Mouse (Mus musculus) neutrophil, adult 5-6 weeks (primary cell): ENCODE results near the gene Ppy. TPM values are rescaled to one million over a fixed set of nuclear protein-coding genes. Genes with fewer than 3 reads are reported as not detected.
A peak's percentile ranks its signal among the peaks of the same experiment; 100 is the strongest.

Source experiments
- ATAC-seq: fragments of 151-379, 151-347 bp; 2 replicates; pipeline ENCODE4 v1.8.0; 2017; ENCODE audit warnings: mild to moderate bottlenecking, moderate TSS enrichment; ENCODE audit not compliant: insufficient number of reproducible peaks, poor library complexity, low FRiP score, severe bottlenecking; ENCODE audit errors: extremely low read depth
- total RNA-seq: library from RNA; stranded (forward); fragments of 200-1000 nt; gene quantifications from 2 replicates; pipeline ENCODE4 v1.2.3, GENCODE M21; 2017

Ppy gene
- not detected in 2 replicates for total RNA-seq

DNA sequence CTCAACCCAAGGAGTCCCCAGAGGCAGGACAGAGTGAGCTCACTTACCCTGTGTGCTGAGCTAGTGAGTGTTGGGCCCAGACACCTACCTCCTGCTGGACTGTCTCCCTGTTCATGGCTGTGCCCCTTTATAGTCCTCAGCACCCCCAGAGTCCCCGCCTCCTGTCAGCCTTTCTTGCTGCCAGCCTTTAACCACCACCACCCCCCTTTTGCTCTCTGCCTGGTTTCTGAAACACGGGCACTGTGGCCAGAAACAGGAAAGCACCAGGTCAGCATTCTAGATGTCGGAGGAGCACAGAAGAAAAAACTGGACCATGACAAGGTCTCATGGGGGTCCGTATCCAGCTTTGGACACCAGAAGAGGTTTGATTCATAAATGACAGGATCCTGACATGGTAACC, at the start of gene Ppy:
Gene Ppy (minus strand): TSS at position 101 of the 400 bp plus-strand sequence.
- no peak for ATAC-seq

DNA sequence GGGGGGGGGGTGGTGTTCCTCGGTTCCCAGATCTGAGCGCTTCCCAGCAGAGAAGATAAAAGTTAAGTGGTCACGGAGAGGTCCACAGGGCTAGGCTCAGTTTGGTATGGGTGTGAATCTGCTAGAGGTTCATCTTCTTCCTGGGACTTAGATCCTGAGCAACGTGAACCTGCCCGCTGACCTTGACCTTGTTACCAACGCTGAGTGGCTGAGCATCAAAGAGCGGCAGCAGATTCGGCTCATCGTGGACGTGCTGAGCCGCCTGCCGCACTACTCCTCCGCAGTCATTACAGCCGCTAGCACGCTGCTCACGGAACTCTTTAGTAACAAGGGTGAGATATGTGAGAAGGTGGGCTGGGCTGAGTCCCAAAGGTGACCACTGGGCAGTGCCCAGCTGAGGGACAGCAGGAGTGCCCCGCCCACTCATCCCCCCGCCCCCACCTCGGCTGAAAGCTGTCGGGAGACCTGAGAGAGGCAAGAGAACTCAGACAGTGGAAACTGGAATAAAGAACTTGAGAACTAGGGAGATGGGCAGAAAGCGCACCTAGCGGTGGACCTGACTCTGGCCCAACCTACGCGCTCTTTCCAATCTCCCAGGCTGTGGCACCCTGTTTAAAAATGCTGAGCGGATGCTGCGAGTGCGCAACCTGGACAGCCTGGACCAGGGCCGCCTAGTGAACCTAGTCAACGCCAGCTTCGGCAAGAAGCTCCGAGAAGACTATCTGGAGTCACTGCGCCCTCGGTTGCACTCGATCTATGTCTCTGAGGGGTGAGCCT, 46.3 kb upstream of the Ppy start:
- ATAC-seq = no peak

DNA sequence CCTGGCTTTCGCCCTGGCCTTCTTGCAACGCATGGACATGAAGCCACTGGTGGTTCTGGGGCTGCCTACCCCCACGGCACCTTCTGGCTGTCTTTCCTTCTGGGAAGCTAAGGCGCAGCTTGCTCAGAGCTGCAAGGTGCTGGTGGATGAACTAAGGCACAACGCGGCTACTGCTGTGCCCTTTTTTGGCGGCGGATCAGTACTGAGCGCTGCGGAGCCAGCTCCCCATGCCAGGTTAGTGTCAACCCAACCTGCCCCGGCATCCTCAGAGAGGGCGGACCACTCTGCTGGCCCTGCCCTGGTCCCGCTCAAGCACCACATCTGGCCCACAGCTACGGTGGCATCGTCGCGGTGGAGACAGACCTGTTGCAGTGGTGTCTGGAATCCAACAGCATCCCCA, 45.4 kb upstream of the Ppy start:
- no peak for ATAC-seq

DNA sequence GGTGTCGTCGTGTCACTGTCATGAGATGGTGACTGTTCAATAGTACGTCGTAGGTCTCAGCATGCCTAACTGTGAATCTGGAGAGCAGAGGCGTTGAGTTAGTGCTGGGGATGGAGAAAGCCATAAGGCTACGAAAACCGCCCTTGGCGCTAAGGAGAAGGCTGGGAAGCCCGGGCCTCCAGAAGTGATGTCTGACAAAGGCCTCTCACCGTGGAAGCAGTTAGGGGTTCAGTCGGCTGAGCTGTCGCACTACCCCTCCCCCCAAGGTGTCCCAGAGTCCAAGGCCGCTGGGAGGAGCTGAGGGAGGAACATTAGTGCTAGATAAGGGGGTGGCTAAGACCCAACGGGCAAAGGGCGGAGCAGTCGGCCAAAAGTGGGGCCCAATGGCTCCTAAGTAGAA, 44.9 kb upstream of the Ppy start:
- ATAC-seq = no peak

DNA sequence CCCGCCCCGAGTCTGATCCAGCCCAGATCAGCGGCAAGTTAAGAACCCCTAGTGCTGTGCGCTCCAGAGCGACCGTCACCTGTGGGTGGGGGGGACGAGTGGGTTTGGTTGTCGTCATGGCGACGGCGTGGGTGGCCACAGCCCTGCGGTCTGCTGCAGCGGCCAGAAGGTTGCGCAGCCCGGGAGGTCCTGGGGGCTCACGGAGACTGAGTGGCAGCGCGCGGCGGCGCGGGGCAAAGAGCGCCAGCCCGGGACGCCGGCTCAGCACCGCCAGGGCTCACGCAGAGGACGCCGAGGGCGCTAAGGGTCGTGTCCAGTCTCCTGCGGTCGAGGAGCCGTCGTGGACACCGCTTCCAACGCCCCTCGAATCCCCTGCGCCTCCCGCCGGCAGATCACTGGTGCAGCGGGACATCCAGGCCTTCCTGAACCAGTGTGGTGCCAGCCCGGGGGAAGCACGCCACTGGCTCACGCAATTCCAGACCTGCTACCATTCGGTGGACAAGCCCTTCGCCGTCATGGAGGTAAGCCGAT, 44.4 kb upstream of the Ppy start, which contains the start of gene Nags:
Gene Nags (plus strand): TSS at position 43 of the 531 bp plus-strand sequence.
- no peak for ATAC-seq

DNA sequence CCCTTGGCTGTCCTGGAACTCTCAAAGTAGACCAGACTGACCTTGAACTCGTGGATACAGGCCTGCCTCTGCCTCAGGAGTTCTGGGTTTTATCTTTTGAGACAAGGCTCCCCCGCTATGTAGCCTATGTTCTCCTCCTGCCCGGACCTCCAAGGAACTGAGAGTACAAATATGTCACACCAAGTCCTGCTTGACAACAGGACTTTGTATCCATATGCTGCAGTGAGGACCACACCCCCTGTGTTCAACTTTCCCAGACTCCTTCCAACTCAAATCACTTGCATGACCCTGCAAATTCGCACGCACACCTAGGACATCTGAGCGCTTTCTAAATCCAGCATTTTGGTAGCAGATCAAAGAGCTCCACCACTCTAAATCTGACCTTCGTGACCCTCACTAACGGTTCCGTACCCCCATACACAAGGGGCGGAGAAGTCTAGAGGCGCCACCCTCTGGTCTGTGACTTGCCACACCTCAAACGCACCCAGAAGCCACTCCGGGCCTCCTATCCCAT, 43.9 kb upstream of the Ppy start:
- ATAC-seq = no peak

DNA sequence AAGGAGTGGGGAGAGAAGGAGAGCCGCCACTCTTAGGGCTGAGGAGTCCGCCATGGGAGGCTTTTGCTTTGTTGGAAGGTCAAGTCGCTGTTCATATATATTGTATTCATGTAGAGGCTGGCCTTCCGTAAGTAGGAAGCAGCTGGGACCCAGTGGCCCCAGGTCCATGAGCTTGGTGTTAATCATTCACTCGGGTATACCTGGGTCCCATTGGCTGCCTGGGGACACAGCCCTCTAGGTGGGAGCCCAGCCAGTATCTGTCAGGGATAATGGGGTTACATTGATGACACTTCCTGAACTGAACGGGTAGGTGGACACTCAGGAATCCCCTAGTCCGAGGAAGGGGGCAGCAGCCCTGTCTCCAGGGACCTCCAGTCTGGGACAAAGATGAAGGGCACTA, 41.2 kb upstream of the Ppy start:
- ATAC-seq = no peak

DNA sequence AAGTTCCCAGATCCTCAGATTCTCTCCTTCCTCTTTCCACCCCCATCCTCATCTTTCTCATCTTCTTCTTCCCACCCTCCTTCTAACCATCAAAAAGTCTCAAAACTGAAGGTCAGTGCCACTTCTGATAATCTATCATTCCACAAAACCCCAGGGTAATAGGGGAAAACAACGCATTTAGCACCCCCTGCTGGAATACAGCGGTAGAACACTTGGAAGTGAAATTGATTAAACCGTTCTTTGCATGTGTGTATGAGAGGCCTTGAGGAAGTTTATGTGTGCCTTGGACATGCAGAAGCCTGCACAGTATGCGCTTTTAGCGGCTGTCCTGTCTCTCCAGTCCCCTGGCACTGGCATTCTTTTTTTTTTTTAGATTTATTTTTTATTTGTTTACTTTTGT, 39.4 kb upstream of the Ppy start:
- peak; percentile 43; the same call in 1 of the 2 replicates for ATAC-seq

DNA sequence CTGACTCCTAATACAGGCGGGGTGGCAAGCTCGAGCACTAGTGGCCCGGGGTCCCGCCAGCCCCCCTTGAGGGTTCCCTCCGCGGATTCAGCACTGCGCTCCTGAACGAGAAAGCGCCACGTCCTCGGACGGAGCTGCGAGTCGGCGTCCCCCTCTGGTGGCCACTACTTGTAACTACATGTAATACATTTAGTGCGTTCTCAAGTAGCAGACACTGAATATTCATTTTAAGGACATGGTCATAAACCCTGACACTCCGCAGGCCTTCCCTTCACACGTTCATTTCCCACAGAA, 37.3 kb upstream of the Ppy start:
- ATAC-seq = peak; percentile 72; the same call in 1 of the 2 replicates

DNA sequence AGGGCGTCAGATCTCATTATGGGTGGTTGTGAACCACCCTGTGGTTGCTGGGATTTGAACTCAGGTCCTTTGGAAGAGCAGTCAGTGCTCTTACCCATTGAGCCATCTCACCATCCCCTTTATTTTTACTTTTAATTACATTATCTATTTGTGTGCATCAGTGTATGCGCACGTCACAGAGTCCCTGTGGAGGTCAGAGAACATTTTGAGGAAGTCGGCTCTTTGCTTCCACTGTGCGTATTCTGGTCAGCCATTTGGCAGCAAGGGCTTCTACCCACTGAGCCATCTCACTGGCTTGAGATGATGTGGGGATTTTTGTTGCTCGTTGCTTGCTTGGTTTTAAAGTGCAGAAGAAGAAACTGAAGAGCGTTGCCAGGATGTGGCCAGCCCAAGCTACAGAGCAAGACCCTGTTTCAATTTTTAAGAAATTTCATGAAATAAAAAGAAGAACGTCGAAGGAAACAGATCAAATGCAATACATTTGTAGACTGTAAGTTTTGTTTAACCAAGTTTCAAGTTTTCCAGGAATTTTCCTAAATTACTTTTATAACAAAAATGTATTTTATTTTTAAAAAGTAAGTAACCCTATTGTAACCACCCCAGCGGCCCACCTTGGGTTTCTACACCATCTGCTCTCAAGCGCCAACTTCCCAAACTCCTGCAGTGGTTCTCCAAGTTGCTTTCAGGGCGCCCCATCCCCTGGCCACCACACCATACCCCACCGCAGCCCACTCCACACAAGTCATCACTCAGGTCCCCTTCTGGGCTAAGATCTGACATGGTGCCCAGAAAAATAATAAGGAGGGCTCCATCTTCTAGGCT, 36.7 kb upstream of the Ppy start:
- peak; percentile 37; the same call in 1 of the 2 replicates for ATAC-seq

DNA sequence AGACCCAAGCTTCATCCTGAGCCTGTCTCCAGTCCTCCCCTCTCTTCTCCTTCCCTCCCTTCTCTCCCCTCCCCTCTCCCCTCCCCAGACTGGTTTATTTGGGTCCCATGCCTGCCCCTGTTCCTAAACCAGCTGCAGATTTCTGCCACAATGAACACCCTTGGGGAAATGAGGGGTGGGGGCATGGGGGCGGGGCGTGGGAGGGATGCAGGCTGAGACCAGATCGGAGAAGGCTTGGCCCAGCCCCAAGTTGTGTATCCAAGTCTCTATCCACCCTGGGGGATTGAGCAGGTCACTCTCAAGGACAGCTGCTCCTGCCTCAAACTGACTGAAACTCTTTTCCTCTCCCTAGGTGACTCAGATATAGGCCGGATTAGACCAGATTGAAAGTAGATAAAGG, 33.4 kb upstream of the Ppy start:
- ATAC-seq = no peak

DNA sequence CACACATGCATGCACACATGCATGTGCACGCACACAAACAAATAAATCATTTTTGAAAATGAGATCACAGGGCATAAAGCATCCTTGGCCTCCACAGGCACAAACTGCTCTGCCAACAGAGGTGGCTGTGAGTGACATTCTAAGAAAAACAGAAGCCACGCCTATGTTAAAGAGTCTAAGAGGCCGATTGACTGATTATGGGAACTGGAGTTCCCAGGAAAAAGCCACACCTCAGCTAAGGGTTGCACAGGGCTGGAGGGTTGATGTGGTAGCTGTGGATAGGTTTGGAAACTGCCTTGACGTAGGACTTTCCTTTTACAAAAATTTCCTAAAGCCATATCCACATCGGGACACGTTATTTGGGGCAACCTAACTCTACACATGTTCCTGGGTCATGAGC, 16.3 kb upstream of the Ppy start:
- no peak for ATAC-seq

DNA sequence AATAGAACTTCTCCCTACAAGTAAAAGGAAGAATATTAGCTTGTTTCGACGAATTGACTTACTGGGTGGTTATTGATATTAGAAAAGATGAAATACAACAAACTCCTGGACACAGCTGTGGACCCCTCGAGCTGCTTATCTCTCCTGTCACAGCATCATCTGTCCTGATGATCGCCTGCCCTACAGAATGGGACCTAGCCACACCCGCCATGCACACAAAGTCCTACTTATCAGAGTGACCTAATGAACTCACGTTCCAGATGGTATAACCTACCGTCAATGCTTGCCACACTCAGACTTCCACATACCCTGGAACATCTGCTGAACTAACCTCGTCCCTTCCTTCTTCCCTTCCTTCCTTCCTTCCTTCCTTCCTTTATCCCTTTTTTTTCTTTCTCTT, 15.1 kb upstream of the Ppy start:
- no peak for ATAC-seq

DNA sequence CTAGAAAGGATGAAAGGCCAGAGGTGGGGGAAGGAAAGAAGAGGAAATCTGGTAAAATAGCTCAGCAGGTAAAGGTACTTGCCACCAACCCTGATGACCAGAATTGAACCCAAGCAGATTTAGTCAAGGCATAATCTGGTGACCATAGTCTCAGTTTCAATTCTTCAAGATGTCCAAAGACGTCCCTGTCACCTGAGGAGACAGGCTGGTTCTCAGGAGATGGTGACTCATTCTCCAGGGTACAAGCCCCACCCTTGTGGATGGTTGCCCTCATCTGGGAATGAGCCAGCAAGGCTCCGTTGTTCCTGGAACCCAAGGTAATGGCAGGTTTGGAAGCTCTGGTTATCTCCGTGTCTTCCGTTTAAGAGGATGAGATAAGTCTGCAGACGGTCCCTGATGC, 10.5 kb upstream of the Ppy start:
- no peak for ATAC-seq

DNA sequence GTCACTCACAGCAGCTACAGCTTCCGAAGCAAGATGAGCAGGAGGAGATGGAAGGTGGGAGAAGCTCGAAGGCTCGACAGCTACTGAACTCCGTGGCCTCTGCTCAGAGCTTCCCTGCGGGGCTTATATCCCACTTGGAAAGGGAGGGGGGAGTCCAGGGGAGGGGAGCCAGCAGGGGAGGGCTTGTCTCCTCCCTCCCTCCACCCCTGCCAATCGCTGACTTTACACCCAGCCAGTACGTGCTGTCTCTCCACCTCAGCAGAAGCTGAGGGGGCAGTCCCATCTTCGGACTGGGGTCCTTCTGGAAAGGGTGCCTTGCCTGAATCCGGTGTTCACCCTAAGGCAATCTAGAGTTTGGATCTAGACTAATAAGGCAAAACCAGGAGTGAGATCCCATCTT, 6.6 kb upstream of the Ppy start, which contains the start of gene Pyy:
Gene Pyy (minus strand): TSS at position 101 of the 400 bp plus-strand sequence.
- ATAC-seq = no peak

DNA sequence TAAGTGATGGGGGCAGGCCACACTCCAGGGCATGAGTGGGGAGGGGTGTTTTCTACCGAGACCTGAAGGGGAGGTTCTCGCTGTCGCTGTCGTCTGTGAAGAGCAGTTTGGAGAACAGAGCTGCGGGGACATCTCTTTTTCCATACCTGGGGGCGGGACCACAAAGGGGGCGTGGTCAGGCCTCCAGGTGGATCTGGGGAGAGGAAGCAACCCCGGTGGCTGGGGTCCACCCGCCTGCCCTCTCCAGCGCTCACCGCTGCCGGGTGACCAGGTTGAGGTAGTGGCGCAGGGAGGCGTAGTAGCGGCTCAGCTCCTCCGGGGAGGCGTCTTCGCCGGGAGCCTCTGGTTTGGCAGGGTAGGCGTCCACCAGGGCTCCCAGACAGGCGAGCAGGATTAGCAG, 5.8 kb upstream of the Ppy start:
- no peak for ATAC-seq

DNA sequence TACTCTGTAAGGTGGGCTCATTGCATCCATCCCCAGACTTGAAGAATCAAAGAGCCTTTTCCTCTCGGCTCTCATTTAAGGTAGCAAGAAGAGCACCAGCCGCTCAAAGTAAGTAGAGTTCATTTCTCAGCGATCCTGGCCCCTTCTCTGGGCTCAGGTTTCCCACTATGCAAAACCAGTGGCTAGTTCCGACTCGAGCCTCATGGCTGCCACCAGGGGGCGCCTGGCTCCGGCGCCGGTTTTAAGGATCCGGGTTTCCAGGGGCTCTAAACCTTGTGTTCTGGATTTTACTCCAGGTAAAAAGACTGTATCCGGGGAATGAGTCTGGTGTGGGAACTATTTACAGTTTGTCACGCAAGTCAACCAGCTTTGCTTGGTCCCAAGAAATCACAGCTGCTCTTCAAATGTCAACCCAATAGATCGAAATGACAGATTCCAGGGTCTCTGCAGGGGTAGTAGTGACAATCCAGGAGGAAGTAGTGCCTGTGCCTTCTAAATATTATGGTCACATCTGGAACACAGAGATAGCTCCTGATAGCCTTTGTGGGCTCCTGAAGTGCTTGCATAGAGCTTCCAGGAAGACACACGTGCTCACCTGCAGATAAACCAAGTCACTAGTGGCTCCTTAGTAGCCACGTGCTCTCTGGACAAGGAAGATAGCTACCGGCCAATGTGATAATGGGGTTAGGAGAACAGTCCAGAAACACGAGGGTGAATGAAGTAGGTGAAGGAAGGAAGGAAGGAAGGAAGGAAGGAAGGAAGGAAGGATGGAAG, 1.6 kb upstream of the Ppy start:
- no peak for ATAC-seq

DNA sequence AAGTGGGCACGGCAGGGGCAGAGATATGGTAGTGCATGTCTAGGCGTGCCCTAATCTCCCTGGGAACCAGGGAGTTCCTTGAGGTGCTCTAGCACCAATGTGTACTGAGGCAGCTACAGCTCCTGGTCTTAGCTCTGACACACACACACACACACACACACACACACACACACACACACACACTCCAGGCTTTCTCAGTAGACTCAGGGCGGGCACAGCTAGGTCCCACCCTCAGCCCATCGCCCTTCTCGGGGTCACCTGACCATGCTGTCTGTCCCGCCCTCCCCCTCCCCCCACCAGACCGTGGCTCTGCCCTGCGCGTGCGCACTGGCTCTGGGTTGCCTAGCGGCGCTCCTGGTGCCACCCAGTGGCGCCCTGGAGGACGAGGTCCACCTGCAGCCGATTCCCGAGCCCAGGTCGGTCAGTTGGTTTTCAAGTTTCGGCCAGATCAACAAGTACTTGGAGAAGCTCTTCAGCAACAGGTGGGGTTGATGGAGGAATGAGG, 4.2 kb downstream of the Ppy start:
- ATAC-seq = no peak

DNA sequence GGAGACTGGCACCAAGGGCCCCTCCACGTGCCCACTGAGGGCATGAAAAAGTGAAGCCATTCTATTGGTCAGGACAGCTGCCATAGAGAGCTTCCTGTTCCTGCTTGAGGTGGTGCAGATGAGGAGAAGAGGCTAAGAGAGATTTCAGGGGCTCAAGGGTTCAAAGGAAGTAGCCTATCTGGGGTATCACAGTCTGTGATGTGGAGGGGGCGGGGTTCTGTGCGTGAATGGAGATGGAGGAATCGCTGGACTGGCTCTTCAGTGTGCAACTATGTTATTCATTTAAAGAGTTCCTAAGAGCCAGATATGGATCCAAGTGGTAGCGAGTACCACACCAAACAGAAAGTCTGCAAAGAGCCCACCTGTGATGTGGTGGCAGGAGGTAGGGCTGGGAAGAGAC, 4.7 kb downstream of the Ppy start:
- ATAC-seq = no peak
